Mouse (Mus musculus): ENCODE data around the gene Serp2.

DNA sequence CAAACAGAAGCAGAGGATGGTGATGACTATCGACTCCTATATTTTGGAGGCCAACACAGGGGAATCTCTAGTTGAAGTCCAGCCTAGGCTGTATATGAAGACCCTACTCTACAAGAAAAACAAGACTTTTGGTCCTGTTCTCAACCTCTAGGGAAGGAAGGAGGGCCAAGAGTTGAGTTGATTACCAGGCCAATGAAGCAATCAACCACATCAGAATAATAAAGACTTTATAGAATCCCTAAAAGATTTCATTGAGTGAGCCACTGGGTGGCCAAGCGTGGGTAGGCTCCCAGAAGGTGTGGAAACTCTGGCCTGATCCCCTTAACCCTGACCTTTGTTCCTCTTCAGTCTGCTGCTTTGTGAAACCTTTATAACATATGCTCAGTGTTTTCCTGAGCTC, 2.5 kb upstream of the Serp2 start:
- no peak for TF ChIP-seq CTCF (IDR thresholded peaks at IDR 0.05; ENCODE audit: low read depth)
- TF ChIP-seq EP300 (IDR thresholded peaks at IDR 0.05; ENCODE audit: low read depth) = no peak

All from heart, postnatal 0 days (tissue).